Mouse (Mus musculus) granulocyte monocyte progenitor cell, adult 5-6 weeks (primary cell): ENCODE data around the gene Nexn. TPM values are rescaled to one million over a fixed set of nuclear protein-coding genes. Genes with fewer than 3 reads are reported as not detected.
"Not testable (repeated sequence)": the region's sequence is repeated elsewhere in the genome, so short reads cannot be mapped to it uniquely, and the experiment has no call there.

Experiments
- ATAC-seq: replicated peaks from 2 replicates; pipeline ENCODE4 v1.8.0; 2016; ENCODE audit warnings: mild to moderate bottlenecking, moderate TSS enrichment, inconsistent platforms; ENCODE audit not compliant: poor library complexity, severe bottlenecking
- total RNA-seq, 2 experiments: library from RNA; stranded (forward) in 1 of 2; stranded (reverse) in 1 of 2; fragments of 200-712, 200-1000 nt in 1 of 2; fragments of >200 nt in 1 of 2; fragmentation: Nextera tagmentation in 1 of 2; gene quantifications; 2 replicates each; pipeline ENCODE4 v1.2.3; 2014 to 2017

Gene Nexn
- total RNA-seq (2014; fragmentation: Nextera tagmentation) (not detected in 2 replicates), total RNA-seq (2017) (not detected in 2 replicates)

- ATAC-seq, result no peak
These were observed at the start of gene Nexn for GRCm38 (mm10) chr3:152266036-152266421. Nexn (minus strand) TSS chr3:152266350.

- peak; percentile 100 for ATAC-seq
These were observed 49.5 kb upstream of the Nexn start for GRCm38 (mm10) chr3:152315613-152316012.

GRCm38 (mm10) chr3:152314666-152315065 lies 48.5 kb upstream of the Nexn start:
- not testable (repeated sequence) for ATAC-seq

- no peak for ATAC-seq
These were observed 43.1 kb upstream of the Nexn start for GRCm38 (mm10) chr3:152309250-152309645.

GRCm38 (mm10) chr3:152308485-152309249 lies 42.5 kb upstream of the Nexn start:
- no peak for ATAC-seq

GRCm38 (mm10) chr3:152305971-152306370 lies 39.8 kb upstream of the Nexn start:
- ATAC-seq, result no peak

- no peak for ATAC-seq
These were observed 38.9 kb upstream of the Nexn start for GRCm38 (mm10) chr3:152305080-152305479.

- ATAC-seq, result no peak
These were observed 38.1 kb upstream of the Nexn start for GRCm38 (mm10) chr3:152304093-152304815.

- no peak for ATAC-seq
These were observed 36.8 kb upstream of the Nexn start for GRCm38 (mm10) chr3:152302991-152303390.

GRCm38 (mm10) chr3:152300376-152301337 lies 34.5 kb upstream of the Nexn start:
- ATAC-seq, result 0 out of 2 replicates have a peak, but pooled peaks have one; percentile 33

GRCm38 (mm10) chr3:152295896-152296295 lies 29.7 kb upstream of the Nexn start:
- no peak for ATAC-seq

- ATAC-seq, result no peak
These were observed 28.2 kb upstream of the Nexn start for GRCm38 (mm10) chr3:152294400-152294799.

GRCm38 (mm10) chr3:152293530-152294181 lies 27.5 kb upstream of the Nexn start:
- ATAC-seq, result no peak

GRCm38 (mm10) chr3:152291895-152292294 lies 25.7 kb upstream of the Nexn start:
- ATAC-seq, result no peak

- no peak for ATAC-seq
These were observed 24.1 kb upstream of the Nexn start for GRCm38 (mm10) chr3:152290175-152290798.

GRCm38 (mm10) chr3:152288740-152289139 lies 22.6 kb upstream of the Nexn start:
- no peak for ATAC-seq

- no peak for ATAC-seq
These were observed 22.1 kb upstream of the Nexn start for GRCm38 (mm10) chr3:152288276-152288675.

- no peak for ATAC-seq
These were observed 21.7 kb upstream of the Nexn start for GRCm38 (mm10) chr3:152287810-152288209.

- no peak for ATAC-seq
These were observed 18.6 kb upstream of the Nexn start for GRCm38 (mm10) chr3:152284759-152285158.
